Mouse (Mus musculus) fibroblast of lung, adult 2 months (primary cell): Measurements from ENCODE around the gene Hrc.
"Not testable (repeated sequence)": the region's sequence is repeated elsewhere in the genome, so short reads cannot be mapped to it uniquely, and the experiment has no call there.

ENCODE experiments used
- DNase-seq: peaks from one replicate; pipeline ENCODE4 v3.0.0-alpha.2; 2011; ENCODE audit warnings: low read depth

Gene Hrc

GRCm38 (mm10) chr7:45333431-45333982 lies 1.6 kb upstream of the Hrc start, which contains the start of gene Trpm4:
TSS of gene Trpm4 (minus strand) at chr7:45333780.
- DNase-seq, result no peak

GRCm38 (mm10) chr7:45334605-45335004 lies 485 bp upstream of the Hrc start:
- DNase-seq, result no peak

- no peak for DNase-seq
Observed at GRCm38 (mm10) chr7:45336319-45336718, 1.2 kb downstream of the Hrc start.

- DNase-seq, result no peak
Observed at GRCm38 (mm10) chr7:45337469-45337868, 2.4 kb downstream of the Hrc start.

- DNase-seq, result no peak
Observed at GRCm38 (mm10) chr7:45338161-45338911, 3.2 kb downstream of the Hrc start.

- DNase-seq, result no peak
Observed at GRCm38 (mm10) chr7:45339410-45340065, 4.4 kb downstream of the Hrc start.

- DNase-seq, result no peak
Observed at GRCm38 (mm10) chr7:45340066-45340442, 5.0 kb downstream of the Hrc start.

GRCm38 (mm10) chr7:45340669-45341068 lies 5.6 kb downstream of the Hrc start:
- DNase-seq, result no peak

- peak; percentile 40 for DNase-seq
Observed at GRCm38 (mm10) chr7:45341303-45341702, 6.2 kb downstream of the Hrc start.

GRCm38 (mm10) chr7:45342081-45342480 lies 7.0 kb downstream of the Hrc start:
- no peak for DNase-seq

- DNase-seq, result no peak
Observed at GRCm38 (mm10) chr7:45343543-45343942, 8.5 kb downstream of the Hrc start.

- DNase-seq, result no peak
Observed at GRCm38 (mm10) chr7:45346905-45347304, 11.8 kb downstream of the Hrc start.

- no peak for DNase-seq
Observed at GRCm38 (mm10) chr7:45353041-45353440, 18.0 kb downstream of the Hrc start.

GRCm38 (mm10) chr7:45355318-45356020 lies 20.4 kb downstream of the Hrc start:
- no peak for DNase-seq

- DNase-seq, result no peak
Observed at GRCm38 (mm10) chr7:45356087-45356486, 21.0 kb downstream of the Hrc start.

GRCm38 (mm10) chr7:45359081-45359480 lies 24.0 kb downstream of the Hrc start:
- not testable (repeated sequence) for DNase-seq

- DNase-seq, result no peak
Observed at GRCm38 (mm10) chr7:45360404-45361125, 25.5 kb downstream of the Hrc start.

GRCm38 (mm10) chr7:45361243-45361804 lies 26.2 kb downstream of the Hrc start:
- no peak for DNase-seq

GRCm38 (mm10) chr7:45362801-45363200 lies 27.7 kb downstream of the Hrc start:
- DNase-seq, result no peak

- DNase-seq, result no peak
Observed at GRCm38 (mm10) chr7:45363983-45364382, 28.9 kb downstream of the Hrc start.
